Mouse (Mus musculus) embryonic stem cell, embryonic (primary cell): ENCODE measurements around the gene Ppp1r37.

Experiments used
- CTCF ChIA-PET, 4 experiments: fragments of 300-600 bp in 2 of 4; fragments of 350-600 bp in 2 of 4; sonication (Branson Sonifier 250); formaldehyde crosslinking; loops; one replicate each; lab custom pipeline; 2022; ENCODE audit warnings: inconsistent platforms in 2 of 4; lab: Charles Lee
- POLR2A ChIA-PET, 4 experiments: fragments of 300-600 bp in 2 of 4; fragments of 350-600 bp in 2 of 4; sonication (Branson Sonifier 250); formaldehyde crosslinking; loops; one replicate each; lab custom pipeline; 2022; ENCODE audit warnings: antibody characterized with exemption in 4 of 4, inconsistent platforms in 1 of 4; lab: Charles Lee

Gene Ppp1r37

GRCm38 (mm10) chr7:19562643-19563410, at the start of gene Ppp1r37:
Gene Ppp1r37 (minus strand): TSS chr7:19563076.
- POLR2A ChIA-PET: interaction anchor here (0.5 to 5.8 kb wide), 46 partner anchors 9 to 669 kb away, joined by 3 to 50 read pairs (median 4); partner anchors contain the start of genes Tomm40 (in 2 of the 4), Zfp296 (in 2 of the 4), Bloc1s3 (in 1 of the 4) and Clptm1 (in 1 of the 4)
- CTCF ChIA-PET: interaction anchor here (0.6 to 4.4 kb wide), 31 partner anchors 9 to 470 kb away, joined by 3 to 31 read pairs (median 4); partner anchors contain the start of gene Nkpd1 (in 1 of the 4)

DNA sequence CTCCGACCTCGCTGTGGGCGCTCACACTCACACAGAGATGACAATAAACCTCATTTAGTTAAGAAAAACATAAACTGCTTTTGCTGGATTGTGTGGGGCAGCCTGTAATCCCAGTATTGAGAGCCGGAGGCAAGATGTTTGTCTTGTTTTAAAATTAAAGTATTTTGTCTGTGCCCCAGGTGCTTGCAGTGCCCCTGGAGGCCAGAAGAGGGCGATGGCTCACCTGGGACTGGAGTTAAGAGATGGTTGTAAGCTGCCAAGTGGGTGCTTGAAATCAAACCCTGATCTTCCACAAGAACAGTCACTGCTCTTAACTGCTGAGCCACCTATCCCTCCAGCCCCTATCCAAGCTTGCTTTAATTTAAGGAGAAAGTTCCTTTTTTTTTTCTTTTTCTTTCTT, 48.1 kb upstream of the Ppp1r37 start:
- POLR2A ChIA-PET: interaction anchor here in 3 of 4 experiments (0.5 to 3.4 kb wide), 13 partner anchors 9 to 557 kb away, joined by 3 to 9 read pairs (median 3); partner anchors contain the start of genes Bcam (in 1 of the 3) and Relb (in 1 of the 3)
- CTCF ChIA-PET: interaction anchor here in 3 of 4 experiments (0.6 to 3.0 kb wide), 12 partner anchors 10 to 255 kb away, joined by 3 to 18 read pairs (median 4); partner anchors contain the start of gene Relb (in 1 of the 3)

GRCm38 (mm10) chr7:19609641-19610332, 46.9 kb upstream of the Ppp1r37 start:
- ChIA-PET CTCF (interaction anchor here (0.6 to 2.1 kb wide), 9 partner anchors 9 to 352 kb away, joined by 3 to 5 read pairs (median 3); partner anchors contain the start of gene Ckm (in 1 of the 4)), POLR2A (interaction anchor here in 2 of 4 experiments (0.8 to 3.4 kb wide), 12 partner anchors 8 to 35 kb away, joined by 3 to 11 read pairs (median 6); partner anchors contain the start of gene Relb (in 1 of the 2))

GRCm38 (mm10) chr7:19607291-19607690, 44.4 kb upstream of the Ppp1r37 start:
- CTCF ChIA-PET: interaction anchor here (0.5 to 3.4 kb wide), 9 partner anchors 12 to 202 kb away, joined by 3 to 18 read pairs (median 5); partner anchors contain the start of genes Ckm (in 2 of the 4) and Nectin2 (in 1 of the 4)
- POLR2A ChIA-PET: interaction anchor here (0.5 to 2.6 kb wide), 8 partner anchors 11 to 477 kb away, joined by 3 to 9 read pairs (median 5); no protein-coding TSS in a partner anchor

- CTCF ChIA-PET: interaction anchor here in 3 of 4 experiments (0.6 to 3.0 kb wide), 10 partner anchors 14 to 248 kb away, joined by 3 to 33 read pairs (median 4); no protein-coding TSS in a partner anchor
- POLR2A ChIA-PET: interaction anchor here (0.5 to 4.4 kb wide), 30 partner anchors 9 to 296 kb away, joined by 3 to 20 read pairs (median 3); partner anchors contain the start of genes Apoe (in 1 of the 4), Relb (in 1 of the 4) and Tomm40 (in 1 of the 4)
Observed at GRCm38 (mm10) chr7:19604606-19605214, 41.8 kb upstream of the Ppp1r37 start.

DNA sequence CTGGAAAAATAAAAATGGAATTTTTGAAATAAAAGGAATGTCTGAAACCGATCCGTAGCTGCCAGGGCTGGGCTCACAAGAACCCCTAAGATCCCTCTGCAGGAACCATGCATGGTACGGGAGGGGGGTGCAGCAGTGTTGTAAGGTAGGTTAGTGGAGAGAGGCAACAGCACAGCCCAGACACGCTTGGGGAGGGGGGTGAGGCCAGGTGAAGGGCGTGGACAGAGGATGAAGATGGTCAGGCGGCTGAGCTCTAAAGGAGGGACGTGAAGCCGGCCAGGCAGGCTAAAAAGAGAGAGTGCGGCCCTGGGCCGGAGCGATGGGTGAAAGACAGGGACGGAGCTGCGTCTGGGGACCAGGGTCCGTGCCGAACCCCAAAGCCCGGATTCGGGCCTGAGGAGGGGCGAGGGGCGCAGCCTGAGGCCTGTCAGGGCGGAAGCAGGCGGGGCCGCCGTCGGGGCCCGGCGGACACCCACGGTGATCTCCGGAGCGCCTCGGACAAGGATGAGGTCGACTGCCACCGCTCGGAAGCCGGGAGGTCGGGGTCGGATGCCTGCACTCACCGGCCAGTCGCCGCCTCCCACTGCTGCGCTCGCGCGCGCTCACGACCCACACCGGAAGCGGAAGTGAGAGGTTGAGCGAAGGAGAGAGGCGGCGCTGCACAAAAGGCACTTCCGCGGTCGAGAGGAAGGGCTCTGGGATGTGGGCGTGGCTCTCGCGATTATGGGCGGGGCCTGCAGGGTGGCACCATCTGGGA, 41.2 kb upstream of the Ppp1r37 start, which contains the start of gene Clasrp:
Gene Clasrp, minus strand, starts transcription at position 638 of the 757 bp plus-strand sequence.
- POLR2A ChIA-PET: interaction anchor here (0.5 to 4.4 kb wide), 34 partner anchors 9 to 296 kb away, joined by 3 to 20 read pairs (median 3); partner anchors contain the start of genes Apoe (in 1 of the 4), Relb (in 1 of the 4) and Tomm40 (in 1 of the 4)

GRCm38 (mm10) chr7:19603055-19603454, 40.2 kb upstream of the Ppp1r37 start:
- POLR2A ChIA-PET: interaction anchor here in 2 of 4 experiments (0.6 to 4.4 kb wide), 15 partner anchors 8 to 95 kb away, joined by 3 to 20 read pairs (median 4); partner anchors contain the start of genes Relb (in 2 of the 2) and Apoe (in 1 of the 2)
- CTCF ChIA-PET: interaction anchor here in 2 of 4 experiments (0.9 to 3.0 kb wide), 3 partner anchors 13 to 258 kb away, joined by 3 to 33 read pairs (median 13); partner anchors contain the start of gene Ercc1 (in 1 of the 2)

More for the DNA sequence above, 41.2 kb upstream of the Ppp1r37 start, which contains the start of gene Clasrp:
- CTCF ChIA-PET: interaction anchor here in 3 of 4 experiments (0.6 to 3.0 kb wide), 12 partner anchors 14 to 259 kb away, joined by 3 to 33 read pairs (median 4); partner anchors contain the start of gene Ercc1 (in 1 of the 3)

- CTCF ChIA-PET: interaction anchor here (0.7 to 4.5 kb wide), 6 partner anchors 11 to 68 kb away, joined by 3 to 35 read pairs (median 8); no protein-coding TSS in a partner anchor
- POLR2A ChIA-PET: interaction anchor here in 3 of 4 experiments (0.5 to 4.4 kb wide), 13 partner anchors 8 to 132 kb away, joined by 3 to 20 read pairs (median 4); no protein-coding TSS in a partner anchor
Observed at GRCm38 (mm10) chr7:19600562-19600961, 37.7 kb upstream of the Ppp1r37 start.

DNA sequence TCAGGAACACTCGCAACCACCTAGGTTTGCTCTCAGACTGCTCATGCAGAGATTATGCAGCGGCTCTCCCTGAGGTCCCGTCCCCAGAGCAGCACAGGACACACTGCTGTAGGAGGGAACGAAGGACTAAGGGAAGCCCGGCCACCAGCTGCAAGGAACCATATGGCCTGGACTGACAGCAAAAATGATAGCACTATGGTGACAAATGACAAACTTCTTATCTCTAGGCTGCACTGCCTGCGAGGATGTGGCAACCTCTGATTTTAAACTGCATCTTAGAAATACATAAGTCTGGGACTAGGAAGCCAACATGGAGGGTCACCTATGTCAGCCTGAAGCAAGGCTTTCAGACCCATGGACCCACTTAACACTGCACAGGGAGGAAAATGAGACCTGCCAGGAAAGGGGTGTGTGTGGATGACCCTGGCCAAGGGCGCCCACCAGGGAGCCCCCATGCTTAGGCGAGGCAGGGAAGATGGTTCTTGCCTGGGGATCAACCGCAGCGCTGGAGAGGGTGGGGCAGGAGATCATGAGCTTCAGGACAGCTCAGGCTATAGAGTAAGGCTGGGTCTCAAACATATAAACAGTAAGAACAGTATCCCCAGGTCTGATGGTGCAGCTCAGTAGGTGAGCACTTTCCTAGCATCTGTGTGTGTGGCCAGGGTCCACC, 30.3 kb upstream of the Ppp1r37 start:
- ChIA-PET CTCF (interaction anchor here in 2 of 4 experiments (0.6 to 1.2 kb wide), 4 partner anchors 18 to 155 kb away, joined by 3 to 4 read pairs (median 4); no protein-coding TSS in a partner anchor), POLR2A (interaction anchor here (0.6 to 2.1 kb wide), 11 partner anchors 9 to 590 kb away, joined by 3 to 9 read pairs (median 4); no protein-coding TSS in a partner anchor)

- ChIA-PET POLR2A (interaction anchor here (0.6 to 3.6 kb wide), 47 partner anchors 8 to 185 kb away, joined by 3 to 33 read pairs (median 4); partner anchors contain the start of genes Clasrp (in 3 of the 4), Gemin7 (in 2 of the 4), Apoc1 (in 1 of the 4) and Bcam (in 1 of the 4)), CTCF (interaction anchor here (0.5 to 3.3 kb wide), 141 partner anchors 9 to 453 kb away, joined by 3 to 48 read pairs (median 5); partner anchors contain the start of genes Ckm (in 3 of the 4), Clasrp (in 3 of the 4), Clptm1 (in 3 of the 4) and Gemin7 (in 3 of the 4))
Observed at GRCm38 (mm10) chr7:19589917-19590316, 27.0 kb upstream of the Ppp1r37 start.

GRCm38 (mm10) chr7:19589207-19589606, 26.3 kb upstream of the Ppp1r37 start:
- ChIA-PET CTCF (interaction anchor here (0.5 to 3.3 kb wide), 104 partner anchors 10 to 598 kb away, joined by 3 to 48 read pairs (median 5); partner anchors contain the start of genes Ckm (in 3 of the 4), Clasrp (in 3 of the 4), Gemin7 (in 3 of the 4) and Nkpd1 (in 3 of the 4)), POLR2A (interaction anchor here in 3 of 4 experiments (0.8 to 3.6 kb wide), 32 partner anchors 9 to 184 kb away, joined by 3 to 33 read pairs (median 4); partner anchors contain the start of genes Clasrp (in 2 of the 3), Gemin7 (in 2 of the 3), Apoe (in 1 of the 3) and Ppp1r37 (in 1 of the 3))

DNA sequence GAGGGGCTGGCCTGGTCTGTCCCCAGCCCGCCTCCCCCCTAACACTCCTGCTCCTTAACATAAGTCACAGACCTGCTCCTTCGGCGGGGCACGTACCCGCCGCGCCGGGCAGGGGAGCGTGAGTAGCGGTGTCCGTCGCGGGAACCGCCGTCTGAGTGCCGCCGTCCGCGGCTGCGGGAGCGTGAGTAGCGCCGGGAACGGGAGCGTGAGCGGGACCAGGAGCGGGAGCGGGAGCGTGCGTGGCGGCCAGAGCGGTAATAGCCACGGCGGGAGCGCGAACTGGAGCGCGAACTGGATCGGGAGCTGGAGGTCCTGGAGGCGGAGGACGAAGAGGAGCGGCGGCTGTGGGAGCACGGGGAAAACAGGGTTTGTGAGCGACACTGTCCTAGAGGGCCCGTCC, 23.4 kb upstream of the Ppp1r37 start:
- ChIA-PET CTCF (interaction anchor here in 2 of 4 experiments (0.5 to 2.1 kb wide), 10 partner anchors 9 to 449 kb away, joined by 3 to 6 read pairs (median 3); partner anchors contain the start of genes Gemin7 (in 1 of the 2) and Nkpd1 (in 1 of the 2)), POLR2A (interaction anchor here in 3 of 4 experiments (0.5 to 2.3 kb wide), 15 partner anchors 8 to 278 kb away, joined by 3 to 8 read pairs (median 4); partner anchors contain the start of genes Clasrp (in 1 of the 3) and Relb (in 1 of the 3))

- ChIA-PET POLR2A (interaction anchor here in 3 of 4 experiments (0.8 to 4.5 kb wide), 16 partner anchors 9 to 152 kb away, joined by 3 to 33 read pairs (median 7); partner anchors contain the start of genes Apoe (in 1 of the 3), Clasrp (in 1 of the 3), Ppp1r37 (in 1 of the 3) and Relb (in 1 of the 3)), CTCF (interaction anchor here in 3 of 4 experiments (0.6 to 5.1 kb wide), 6 partner anchors 9 to 63 kb away, joined by 3 to 48 read pairs (median 10); partner anchors contain the start of gene Nkpd1 (in 1 of the 3))
Observed at GRCm38 (mm10) chr7:19580634-19581033, 17.8 kb upstream of the Ppp1r37 start.

DNA sequence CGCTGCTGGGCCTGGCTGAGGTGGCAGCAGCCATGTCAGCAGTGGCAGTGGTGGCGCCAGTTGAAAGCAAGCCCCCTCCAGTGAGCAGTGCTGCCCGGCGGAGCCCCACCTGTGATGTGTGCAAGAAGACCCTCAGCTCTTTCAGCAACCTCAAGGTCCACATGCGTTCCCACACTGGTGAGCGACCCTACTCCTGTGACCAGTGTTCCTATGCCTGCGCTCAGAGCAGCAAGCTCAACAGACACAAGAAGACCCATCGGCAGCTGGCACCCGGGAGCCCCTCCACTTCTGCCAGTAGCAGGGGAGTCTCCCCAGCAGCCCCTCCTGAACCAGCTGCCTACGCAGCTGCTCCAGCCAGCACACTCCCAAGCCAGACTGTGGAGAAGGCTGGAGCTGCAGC, 16.9 kb upstream of the Ppp1r37 start:
- ChIA-PET CTCF (interaction anchor here (0.5 to 5.1 kb wide), 10 partner anchors 9 to 174 kb away, joined by 3 to 48 read pairs (median 6); partner anchors contain the start of gene Nkpd1 (in 1 of the 4)), POLR2A (interaction anchor here in 3 of 4 experiments (0.6 to 4.5 kb wide), 30 partner anchors 10 to 180 kb away, joined by 3 to 33 read pairs (median 4); partner anchors contain the start of genes Clasrp (in 2 of the 3), Ppp1r37 (in 2 of the 3), Apoe (in 1 of the 3) and Clptm1 (in 1 of the 3))
